Mouse (Mus musculus) limb, embryonic 11.5 days (tissue): ENCODE measurements at regions not wholly inside any gene's neighbourhood (a gene's known extent, or its start where the extent isn't known, plus 50 kb on each side); places are given as distances from the start of the nearest gene placed in this dataset.

ENCODE experiments used
- ATAC-seq: fragments of 200-750 bp; cut with Nextera tagmentation; 2 replicates; pipeline ENCODE4 v1.8.0; 2017; ENCODE audit warnings: low read depth; ENCODE audit not compliant: insufficient number of reproducible peaks, low FRiP score, low TSS enrichment
- DNase-seq: peaks from one replicate; pipeline ENCODE4 v3.0.0-alpha.2; 2015; ENCODE audit warnings: low spot score
- H3K27ac ChIP-seq: fragments of 300-500 bp; sonication (generic); replicated peaks from 2 replicates; pipeline ENCODE4 v1.5.1; 2014; ENCODE audit warnings: low read depth, mild to moderate bottlenecking, low read length
- H3K27me3 ChIP-seq: fragments of 300-500 bp; sonication (generic); 2 replicates; pipeline ENCODE4 v1.6.1; 2014; ENCODE audit warnings: mild to moderate bottlenecking, low read length, mixed read lengths; ENCODE audit not compliant: control insufficient read depth, insufficient read depth
- H3K36me3 ChIP-seq: fragments of 300-500 bp; sonication (generic); 2 replicates; pipeline ENCODE4 v1.6.1; 2014; ENCODE audit warnings: mild to moderate bottlenecking, low read length, moderate library complexity, mixed read lengths; ENCODE audit not compliant: control insufficient read depth, insufficient read depth
- H3K4me1 ChIP-seq: fragments of 300-500 bp; sonication (generic); 2 replicates; pipeline ENCODE4 v1.6.1; 2014; ENCODE audit warnings: low read length, mixed read lengths; ENCODE audit not compliant: control insufficient read depth, insufficient read depth
- H3K4me2 ChIP-seq: fragments of 300-500 bp; sonication (generic); 2 replicates; pipeline ENCODE4 v1.6.1; 2014; ENCODE audit warnings: low read depth, mild to moderate bottlenecking, moderate library complexity; ENCODE audit not compliant: severe bottlenecking
- H3K4me3 ChIP-seq: fragments of 300-500 bp; sonication (generic); 2 replicates; pipeline ENCODE4 v1.5.1; 2014; ENCODE audit warnings: low read depth, low read length
- H3K9ac ChIP-seq: fragments of 300-500 bp; sonication (generic); 2 replicates; pipeline ENCODE4 v1.6.1; 2014; ENCODE audit warnings: mild to moderate bottlenecking, low read length
- H3K9me3 ChIP-seq: fragments of 300-500 bp; sonication (generic); 2 replicates; pipeline ENCODE4 v1.6.1; 2016; ENCODE audit warnings: low read length; ENCODE audit not compliant: control insufficient read depth
- WGBS: fragments of 180-500 bp; shearing (Covaris S2); extraction: QIAGEN DNeasy Blood & Tissue Kit; methylation state at CpG from one replicate; pipeline ENCODE4 v1.1.7; 2014; 5-methylcytosine and 5-hydroxymethylcytosine counted together

- Histone ChIP-seq H3K9ac (no peak overlapping the region), H3K4me2 (no peak overlapping the region), H3K27ac (no peak overlapping the region), H3K9me3 (no peaks in the 10 kb centered on the region), H3K27me3 (no peaks in the 10 kb centered on the region), H3K4me1 (no peaks in the 10 kb centered on the region), H3K36me3 (no peaks in the 10 kb centered on the region), H3K4me3 (no peak overlapping the region)
- WGBS, result 63% methylated on average over 8 of the region's 8 CpGs
- no peak for ATAC-seq
- no peak for DNase-seq
Measured at GRCm38 (mm10) chr10:19094297-19094696, 78.8 kb upstream of the Tnfaip3 start.

- DNase-seq (no peak), ATAC-seq (no peak)
- no peak overlapping the region for H3K9ac ChIP-seq
- no peaks in the 10 kb centered on the region for H3K4me1 ChIP-seq
- no peak overlapping the region for H3K4me2 ChIP-seq
- H3K27ac ChIP-seq, result no peak overlapping the region
- H3K27me3 ChIP-seq, result no peaks in the 10 kb centered on the region
- no peaks in the 10 kb centered on the region for H3K9me3 ChIP-seq
- no peaks in the 10 kb centered on the region for H3K36me3 ChIP-seq
- no peak overlapping the region for H3K4me3 ChIP-seq
- 88% methylated on average over 3 of the region's 3 CpGs for WGBS
Measured at GRCm38 (mm10) chr10:19093689-19094088, 78.2 kb upstream of the Tnfaip3 start.

GRCm38 (mm10) chr10:19091949-19092348, 76.5 kb upstream of the Tnfaip3 start:
- H3K27me3 ChIP-seq, result no peaks in the 10 kb centered on the region
- no peak overlapping the region for H3K4me2 ChIP-seq
- H3K36me3 ChIP-seq, result no peaks in the 10 kb centered on the region
- WGBS, result 82% methylated on average over 3 of the region's 3 CpGs
- no peak overlapping the region for H3K27ac ChIP-seq
- H3K4me1 ChIP-seq, result no peaks in the 10 kb centered on the region
- H3K4me3 ChIP-seq, result no peak overlapping the region
- ATAC-seq, result no peak
- H3K9ac ChIP-seq, result no peak overlapping the region
- DNase-seq, result no peak
- H3K9me3 ChIP-seq, result no peaks in the 10 kb centered on the region

GRCm38 (mm10) chr10:19091110-19091509, 75.7 kb upstream of the Tnfaip3 start:
- no peak overlapping the region for H3K9ac ChIP-seq
- DNase-seq, result no peak
- H3K36me3 ChIP-seq, result no peaks in the 10 kb centered on the region
- no peaks in the 10 kb centered on the region for H3K27me3 ChIP-seq
- H3K4me1 ChIP-seq, result no peaks in the 10 kb centered on the region
- H3K4me3 ChIP-seq, result no peak overlapping the region
- 39% methylated on average over 3 of the region's 3 CpGs for WGBS
- no peak overlapping the region for H3K4me2 ChIP-seq
- no peaks in the 10 kb centered on the region for H3K9me3 ChIP-seq
- no peak for ATAC-seq
- no peak overlapping the region for H3K27ac ChIP-seq

GRCm38 (mm10) chr10:19086995-19087394, 71.5 kb upstream of the Tnfaip3 start:
- ATAC-seq, result no peak
- no peak overlapping the region for H3K4me2 ChIP-seq
- no peak for DNase-seq
- no peak overlapping the region for H3K27ac ChIP-seq
- no peaks in the 10 kb centered on the region for H3K4me1 ChIP-seq
- WGBS, result 85% methylated on average over 1 of the region's 1 CpGs
- no peak overlapping the region for H3K9ac ChIP-seq
- no peak overlapping the region for H3K4me3 ChIP-seq
- H3K36me3 ChIP-seq, result no peaks in the 10 kb centered on the region
- no peaks in the 10 kb centered on the region for H3K27me3 ChIP-seq
- no peaks in the 10 kb centered on the region for H3K9me3 ChIP-seq

- DNase-seq (no peak), ATAC-seq (no peak)
- H3K9ac ChIP-seq, result no peak overlapping the region
- H3K27ac ChIP-seq, result no peak overlapping the region
- H3K4me1 ChIP-seq, result no peaks in the 10 kb centered on the region
- H3K27me3 ChIP-seq, result no peaks in the 10 kb centered on the region
- H3K4me2 ChIP-seq, result no peak overlapping the region
- no peak overlapping the region for H3K4me3 ChIP-seq
- H3K9me3 ChIP-seq, result no peaks in the 10 kb centered on the region
- WGBS, result 87% methylated on average over 4 of the region's 4 CpGs
- no peaks in the 10 kb centered on the region for H3K36me3 ChIP-seq
Measured at GRCm38 (mm10) chr10:19082136-19082535, 66.7 kb upstream of the Tnfaip3 start.

GRCm38 (mm10) chr10:19078047-19078446, 62.6 kb upstream of the Tnfaip3 start:
- no peak for DNase-seq
- no peaks in the 10 kb centered on the region for H3K36me3 ChIP-seq
- ATAC-seq, result no peak
- no peak overlapping the region for H3K4me3 ChIP-seq
- WGBS, result 90% methylated on average over 4 of the region's 4 CpGs
- H3K27ac ChIP-seq, result no peak overlapping the region
- H3K4me1 ChIP-seq, result no peaks in the 10 kb centered on the region
- H3K9me3 ChIP-seq, result no peaks in the 10 kb centered on the region
- H3K9ac ChIP-seq, result no peak overlapping the region
- H3K4me2 ChIP-seq, result no peak overlapping the region
- H3K27me3 ChIP-seq, result no peaks in the 10 kb centered on the region

GRCm38 (mm10) chr10:19068377-19068776, 52.9 kb upstream of the Tnfaip3 start:
- no peak overlapping the region for H3K4me2 ChIP-seq
- no peak overlapping the region for H3K27ac ChIP-seq
- no peaks in the 10 kb centered on the region for H3K36me3 ChIP-seq
- no peaks in the 10 kb centered on the region for H3K4me1 ChIP-seq
- 84% methylated on average over 5 of the region's 5 CpGs for WGBS
- H3K9me3 ChIP-seq, result no peaks in the 10 kb centered on the region
- DNase-seq (no peak), ATAC-seq (no peak)
- no peak overlapping the region for H3K4me3 ChIP-seq
- no peaks in the 10 kb centered on the region for H3K27me3 ChIP-seq
- H3K9ac ChIP-seq, result no peak overlapping the region

GRCm38 (mm10) chr10:19067623-19068022, 52.2 kb upstream of the Tnfaip3 start:
- Histone ChIP-seq H3K4me2 (no peak overlapping the region), H3K9me3 (no peaks in the 10 kb centered on the region), H3K4me3 (no peak overlapping the region), H3K27me3 (no peaks in the 10 kb centered on the region), H3K9ac (no peak overlapping the region), H3K27ac (no peak overlapping the region), H3K36me3 (no peaks in the 10 kb centered on the region), H3K4me1 (no peaks in the 10 kb centered on the region)
- ATAC-seq (no peak), DNase-seq (no peak)
- WGBS, result 79% methylated on average over 3 of the region's 3 CpGs
